16 mouse cellular contexts compared by ENCODE assay signal in genomic region chr17:4770052-4770451, GRCm38 (mm10).
A peak's percentile ranks its signal among the peaks of the same experiment; 100 is the strongest.
DNase-seq lines count a peak whose midpoint lies in the region; ATAC-seq and TF ChIP-seq lines count a peak whose summit lies in the region.
"Had no signal": no experiment of that assay in that cellular context is flagged by ENCODE, and none has a peak within 500 bp of the region (broad histone marks: within the 10 kb centered on the region; RNA-seq: fewer than 3 reads in every experiment).

No protein-coding gene starts in this region.

- H3K27me3 ChIP-seq in hindbrain, postnatal 0 days (ENCODE audit: insufficient read depth, low read length) = no peaks in the 10 kb centered on the region
- no peaks in the 10 kb centered on the region for H3K27me3 ChIP-seq in hindbrain, embryonic 13.5 days
- no peaks in the 10 kb centered on the region for H3K27me3 ChIP-seq in liver, postnatal 0 days (ENCODE audit: insufficient read depth, low read length)
- no peaks in the 10 kb centered on the region for H3K27me3 ChIP-seq in liver, embryonic 11.5 days (replicated peaks; ENCODE audit: control insufficient read depth, insufficient read depth, low read length)
- H3K27me3 ChIP-seq in MEL (ENCODE audit: control insufficient read depth in 1 of 2, insufficient read depth in 2 of 2, low read length in 2 of 2) = no peaks in the 10 kb centered on the region; a peak in 1 of 4 replicates
- H3K27me3 ChIP-seq: heart, embryonic 12.5 days; liver, embryonic 13.5 days; neural tube, embryonic 13.5 days; stomach, embryonic 15.5 days had no signal

- no peak for TF ChIP-seq POLR2A in MEL (IDR thresholded peaks at IDR 0.05; ENCODE audit: control insufficient read depth in 1 of 2, insufficient read depth in 1 of 2, low read depth in 1 of 2, low read length in 2 of 2, poor library complexity in 1 of 2)
- no peak for TF ChIP-seq POLR2A in cortical plate, adult 2 months (IDR thresholded peaks at IDR 0.05; ENCODE audit: extremely low read depth, insufficient read depth, low read length)

- H3K9ac ChIP-seq in hindbrain, postnatal 0 days (replicated peaks; ENCODE audit: low read length) = no peak overlapping the region
- no peak overlapping the region for H3K9ac ChIP-seq in hindbrain, embryonic 13.5 days
- no peak overlapping the region for H3K9ac ChIP-seq in liver, postnatal 0 days (replicated peaks)
- H3K9ac ChIP-seq in liver, embryonic 11.5 days (ENCODE audit: low read depth, low read length) = no peak overlapping the region
- H3K9ac ChIP-seq in MEL (ENCODE audit: control insufficient read depth, low read depth, low read length, poor library complexity, severe bottlenecking) = no peak overlapping the region
- H3K9ac ChIP-seq: heart, embryonic 12.5 days; liver, embryonic 13.5 days; midbrain, embryonic 12.5 days; neural tube, embryonic 13.5 days; stomach, embryonic 15.5 days had no signal

- no peak overlapping the region for H3K4me3 ChIP-seq in hindbrain, postnatal 0 days (ENCODE audit: low read length)
- no peak overlapping the region for H3K4me3 ChIP-seq in hindbrain, embryonic 13.5 days
- H3K4me3 ChIP-seq in liver, postnatal 0 days (ENCODE audit: low read depth, low read length) = no peak overlapping the region
- H3K4me3 ChIP-seq in liver, embryonic 11.5 days (ENCODE audit: low read depth, low read length) = no peak overlapping the region
- no peak overlapping the region for H3K4me3 ChIP-seq in MEL (ENCODE audit: control insufficient read depth in 1 of 2, insufficient read depth in 1 of 2, low read depth in 2 of 2, low read length in 2 of 2)
- H3K4me3 ChIP-seq in cortical plate, adult 2 months (ENCODE audit: insufficient read depth, low read length) = no peak overlapping the region
- H3K4me3 ChIP-seq: heart, embryonic 12.5 days; liver, embryonic 13.5 days; midbrain, embryonic 12.5 days; neural tube, embryonic 13.5 days; stomach, embryonic 15.5 days had no signal

- no peaks in the 10 kb centered on the region for H3K79me2 ChIP-seq in MEL (ENCODE audit: control insufficient read depth, insufficient read depth, low read length, poor library complexity)

- TF ChIP-seq EP300 in liver, postnatal 0 days (IDR thresholded peaks at IDR 0.05; ENCODE audit: low read depth) = no peak
- TF ChIP-seq EP300 in MEL (IDR thresholded peaks at IDR 0.05; ENCODE audit: low read depth in 1 of 2, low read length in 2 of 2) = no peak

- TF ChIP-seq RAD21 in MEL (IDR thresholded peaks at IDR 0.05; ENCODE audit: low read depth, low read length) = no peak

- peak; percentile 46 for DNase-seq in hindbrain, postnatal 0 days (ENCODE audit: low spot score)
- DNase-seq in liver, postnatal 0 days = no peak
- no peak for DNase-seq in liver, embryonic 11.5 days (ENCODE audit: low spot score)
- DNase-seq in MEL (ENCODE audit: low read depth, low spot score) = peak; percentile 9
- DNase-seq in gastrocnemius, postnatal 14 days = no peak
- DNase-seq: cerebellum, adult 9-10 months; layer of hippocampus, postnatal 36 days; liver, embryonic 13.5 days; right cerebral cortex, postnatal 25 days had no signal

- H3K27ac ChIP-seq in hindbrain, postnatal 0 days = no peak overlapping the region
- H3K27ac ChIP-seq in hindbrain, embryonic 13.5 days = no peak overlapping the region
- H3K27ac ChIP-seq in liver, postnatal 0 days (ENCODE audit: low read depth) = no peak overlapping the region
- no peak overlapping the region for H3K27ac ChIP-seq in liver, embryonic 11.5 days (ENCODE audit: low read depth, low read length)
- H3K27ac ChIP-seq in MEL (ENCODE audit: control insufficient read depth, low read depth, low read length) = no peak overlapping the region
- H3K27ac ChIP-seq in cortical plate, adult 2 months (ENCODE audit: insufficient read depth, low read length) = no peak overlapping the region
- H3K27ac ChIP-seq: liver, embryonic 13.5 days; midbrain, embryonic 12.5 days; neural tube, embryonic 13.5 days; stomach, embryonic 15.5 days had no signal

- WGBS in hindbrain, postnatal 0 days = 87% methylated on average over 3 of the region's 3 CpGs
- WGBS in hindbrain, embryonic 13.5 days = 84% methylated on average over 3 of the region's 3 CpGs
- WGBS in liver, postnatal 0 days (ENCODE audit: insufficient replicate concordance) = 76% methylated on average over 3 of the region's 3 CpGs
- WGBS in liver, embryonic 11.5 days = 73% methylated on average over 3 of the region's 3 CpGs

- H3K4me1 ChIP-seq in hindbrain, postnatal 0 days (ENCODE audit: insufficient read depth, low read length) = no peaks in the 10 kb centered on the region
- H3K4me1 ChIP-seq in hindbrain, embryonic 13.5 days (replicated peaks) = no peaks in the 10 kb centered on the region
- H3K4me1 ChIP-seq in liver, postnatal 0 days (ENCODE audit: insufficient read depth) = no peaks in the 10 kb centered on the region
- H3K4me1 ChIP-seq in liver, embryonic 11.5 days (replicated peaks; ENCODE audit: control insufficient read depth, insufficient read depth, low read length) = no peaks in the 10 kb centered on the region
- H3K4me1 ChIP-seq in MEL (ENCODE audit: control insufficient read depth in 1 of 2, insufficient read depth in 2 of 2, low read length in 2 of 2) = no peaks in the 10 kb centered on the region
- no peaks in the 10 kb centered on the region for H3K4me1 ChIP-seq in cortical plate, adult 2 months (ENCODE audit: control insufficient read depth, insufficient read depth, low read length)
- H3K4me1 ChIP-seq: heart, embryonic 12.5 days; liver, embryonic 13.5 days; stomach, embryonic 15.5 days had no signal

- no peak for ATAC-seq in hindbrain, postnatal 0 days
- ATAC-seq in hindbrain, embryonic 13.5 days (ENCODE audit: low FRiP score) = no peak
- ATAC-seq in liver, postnatal 0 days = no peak
- ATAC-seq in liver, embryonic 11.5 days (replicated peaks; ENCODE audit: low FRiP score) = no peak
- ATAC-seq in cerebellum, adult (ENCODE audit: insufficient number of reproducible peaks, low FRiP score, low TSS enrichment) = no peak

- intact Hi-C loops in gastrocnemius, postnatal 14 days (cut with DNase I; ENCODE audit: low total_unique reads) = no loop called here

- peak; percentile 60 for TF ChIP-seq CTCF in hindbrain, postnatal 0 days (IDR thresholded peaks at IDR 0.05; ENCODE audit: low read depth)
- TF ChIP-seq CTCF in liver, postnatal 0 days (IDR thresholded peaks at IDR 0.05; ENCODE audit: low read depth) = peak; percentile 43
- peak in 2 of 3 experiments; percentile 14 to 23; a peak in 3 of 6 replicates for TF ChIP-seq CTCF in MEL (IDR thresholded peaks at IDR 0.05 in 2 of 3, conservative IDR thresholded peaks at IDR 0.05 in 1 of 3; ENCODE audit: control insufficient read depth in 1 of 3, insufficient read depth in 1 of 3, low read depth in 2 of 3, low read length in 3 of 3, poor library complexity in 1 of 3, severe bottlenecking in 1 of 3)
- TF ChIP-seq CTCF in cortical plate, adult 2 months (IDR thresholded peaks at IDR 0.05; ENCODE audit: extremely low read depth, insufficient read depth, low read length) = peak; percentile 41

- no peak overlapping the region for H3K4me2 ChIP-seq in hindbrain, postnatal 0 days (ENCODE audit: low read depth, low read length)
- H3K4me2 ChIP-seq in hindbrain, embryonic 13.5 days = no peak overlapping the region
- H3K4me2 ChIP-seq in liver, postnatal 0 days (ENCODE audit: low read depth, low read length) = no peak overlapping the region
- H3K4me2 ChIP-seq in liver, embryonic 11.5 days = no peak overlapping the region
- H3K4me2 ChIP-seq: heart, embryonic 12.5 days; liver, embryonic 13.5 days; midbrain, embryonic 12.5 days; neural tube, embryonic 13.5 days; stomach, embryonic 15.5 days had no signal

- H3K9me3 ChIP-seq in hindbrain, postnatal 0 days (ENCODE audit: low read length) = no peaks in the 10 kb centered on the region
- no peaks in the 10 kb centered on the region for H3K9me3 ChIP-seq in hindbrain, embryonic 13.5 days
- H3K9me3 ChIP-seq in liver, postnatal 0 days (ENCODE audit: low read length) = no peaks in the 10 kb centered on the region
- no peaks in the 10 kb centered on the region for H3K9me3 ChIP-seq in liver, embryonic 11.5 days (ENCODE audit: control insufficient read depth, low read length)
- no peaks in the 10 kb centered on the region for H3K9me3 ChIP-seq in MEL (replicated peaks; ENCODE audit: insufficient read depth, low read length)
- H3K9me3 ChIP-seq: heart, embryonic 12.5 days; liver, embryonic 13.5 days; midbrain, embryonic 12.5 days; neural tube, embryonic 13.5 days; stomach, embryonic 15.5 days had no signal

- no peaks in the 10 kb centered on the region for H3K36me3 ChIP-seq in hindbrain, postnatal 0 days (ENCODE audit: insufficient read depth, low read length)
- no peaks in the 10 kb centered on the region for H3K36me3 ChIP-seq in hindbrain, embryonic 13.5 days
- H3K36me3 ChIP-seq in liver, postnatal 0 days (replicated peaks; ENCODE audit: insufficient read depth, low read length) = no peaks in the 10 kb centered on the region
- H3K36me3 ChIP-seq in liver, embryonic 11.5 days (ENCODE audit: control insufficient read depth, insufficient read depth, low read length) = no peaks in the 10 kb centered on the region
- H3K36me3 ChIP-seq in MEL (ENCODE audit: control insufficient read depth in 1 of 2, insufficient read depth in 2 of 2, low read length in 2 of 2) = no peaks in the 10 kb centered on the region
- H3K36me3 ChIP-seq: heart, embryonic 12.5 days; liver, embryonic 13.5 days; midbrain, embryonic 12.5 days; neural tube, embryonic 13.5 days; stomach, embryonic 15.5 days had no signal

TF ChIP-seq in MEL, 35 proteins besides CTCF, POLR2A, EP300 and RAD21:
- TF ChIP-seq SIN3A (IDR thresholded peaks at IDR 0.05; ENCODE audit: low read length) = no peak
- TF ChIP-seq POLR2AphosphoS5 (IDR thresholded peaks at IDR 0.05; ENCODE audit: borderline replicate concordance, low read depth, low read length) = no peak
- no peak for TF ChIP-seq MYC (IDR thresholded peaks at IDR 0.05; ENCODE audit: low read depth, low read length)
- TF ChIP-seq TBP (IDR thresholded peaks at IDR 0.05; ENCODE audit: low read depth, low read length) = no peak
- TF ChIP-seq JUND (IDR thresholded peaks at IDR 0.05; ENCODE audit: low read depth, low read length) = no peak
- TF ChIP-seq NELFE (IDR thresholded peaks at IDR 0.05; ENCODE audit: low read depth, low read length) = no peak
- TF ChIP-seq MAZ (IDR thresholded peaks at IDR 0.05; ENCODE audit: low read depth, low read length) = no peak
- no peak for TF ChIP-seq SMC3 (IDR thresholded peaks at IDR 0.05; ENCODE audit: low read depth, low read length)
- TF ChIP-seq GABPA (IDR thresholded peaks at IDR 0.05; ENCODE audit: low read depth, low read length) = no peak
- no peak for TF ChIP-seq GATA1 (IDR thresholded peaks at IDR 0.05; ENCODE audit: low read depth, low read length)
- no peak for TF ChIP-seq CHD1 (IDR thresholded peaks at IDR 0.05; ENCODE audit: low read depth, low read length)

Comparison
In these comparisons a context has a peak if more than half of its experiments do, and no peak if none do; other contexts are left out.
1. DNase-seq: peak in hindbrain, postnatal 0 days (single experiment) and MEL (single experiment); none in liver, postnatal 0 days (single experiment), liver, embryonic 11.5 days (single experiment) and gastrocnemius, postnatal 14 days (single experiment).
2. Peak in every context shown above with its lines, with median percentiles within 50 percentile points of each other: CTCF ChIP-seq.